Mouse (Mus musculus): ENCODE results near the gene Smoc2. TPM values are rescaled to one million over a fixed set of nuclear protein-coding genes. Genes with fewer than 3 reads are reported as not detected.

The Smoc2 gene
- 5.8 and 9.8 TPM in 2 replicates for polyA plus RNA-seq (2012; rRNA removed)

DNA sequence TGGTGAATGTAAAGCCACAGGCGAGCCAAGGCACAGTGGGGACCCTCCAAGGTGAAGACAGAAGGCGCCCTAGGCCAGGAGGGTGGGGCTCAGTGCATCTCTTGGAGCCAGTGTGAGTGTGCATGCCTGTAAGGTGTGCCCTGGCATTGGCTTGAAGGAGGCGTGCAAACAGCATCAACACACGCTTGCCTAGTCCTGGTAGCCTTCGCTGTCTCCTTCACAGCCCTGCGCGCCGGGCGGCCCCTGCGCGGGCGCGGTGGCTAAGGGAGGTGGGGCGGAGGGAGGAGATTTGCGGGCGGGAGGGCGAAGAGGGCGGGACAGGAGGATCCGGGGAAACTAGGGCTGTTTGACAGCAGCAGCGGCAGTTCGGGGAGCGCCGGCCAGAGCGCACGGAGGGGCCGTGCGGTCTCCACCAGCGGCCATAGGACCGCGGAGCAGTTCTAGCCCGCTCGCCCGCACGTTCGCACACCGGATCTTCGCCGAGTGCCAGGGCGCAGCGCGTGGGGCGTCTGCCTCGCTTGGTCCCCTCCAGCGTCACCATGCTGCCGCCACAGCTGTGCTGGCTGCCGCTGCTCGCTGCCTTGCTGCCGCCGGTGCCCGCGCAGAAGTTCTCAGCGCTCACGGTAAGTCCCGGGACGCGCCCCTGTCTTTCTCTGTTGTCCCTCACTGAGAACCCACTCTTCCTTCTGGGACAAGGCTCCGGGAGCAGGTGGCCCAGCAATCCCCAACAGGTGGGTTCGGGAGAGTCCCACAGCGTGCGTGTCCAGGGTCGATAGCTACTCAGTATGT, at the start of gene Smoc2:
Gene Smoc2 (plus strand): TSS at position 330 of the 789 bp plus-strand sequence.
- peak; percentile 32 for DNase-seq (ENCODE audit: low read depth)
- TF ChIP-seq POLR2A (IDR thresholded peaks at IDR 0.05; ENCODE audit: borderline replicate concordance, extremely low read depth, insufficient read depth, insufficient read length, poor library complexity, severe bottlenecking): no peak
- no peak for TF ChIP-seq CTCF (IDR thresholded peaks at IDR 0.05; ENCODE audit: borderline replicate concordance, extremely low read depth, insufficient read depth, insufficient read length)

DNA sequence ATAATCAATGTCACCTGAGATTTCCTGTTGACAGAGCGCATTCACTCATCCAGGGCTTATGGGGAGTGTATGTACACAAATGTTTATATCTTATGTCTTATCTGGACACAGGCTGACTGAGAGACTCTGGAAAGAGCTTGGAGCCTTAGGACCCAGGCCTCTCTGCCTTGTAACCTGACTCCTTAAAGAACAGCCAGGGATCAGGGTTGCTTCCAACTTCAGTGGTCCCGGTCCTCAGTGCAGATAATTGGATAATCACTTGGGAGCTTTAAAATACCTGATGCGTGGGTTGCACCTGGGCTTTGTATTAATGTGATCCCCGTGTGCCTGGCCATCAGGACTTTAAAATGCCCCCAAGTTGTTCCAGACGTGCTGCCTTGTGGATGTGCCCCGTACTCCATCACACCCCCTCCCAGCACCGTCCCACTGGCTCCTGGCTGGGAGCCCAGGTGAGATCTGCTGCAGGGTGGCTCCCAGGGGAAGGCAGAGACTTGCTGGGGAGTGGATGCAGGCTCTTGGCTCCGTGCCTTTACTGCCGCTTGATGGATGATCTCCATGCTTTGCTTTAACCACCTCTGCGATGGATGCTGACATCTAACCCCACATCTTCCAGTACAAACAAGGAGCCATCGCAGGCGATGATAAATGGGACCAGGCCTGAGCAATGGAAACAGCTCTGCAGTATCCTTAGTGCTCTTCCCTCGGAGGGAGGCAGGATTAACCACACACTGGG, 48.4 kb upstream of the Smoc2 start:
- no peak for TF ChIP-seq POLR2A (IDR thresholded peaks at IDR 0.05; ENCODE audit: borderline replicate concordance, extremely low read depth, insufficient read depth, insufficient read length, poor library complexity, severe bottlenecking)
- TF ChIP-seq CTCF (IDR thresholded peaks at IDR 0.05; ENCODE audit: borderline replicate concordance, extremely low read depth, insufficient read depth, insufficient read length): no peak
- DNase-seq (ENCODE audit: low read depth): no peak

DNA sequence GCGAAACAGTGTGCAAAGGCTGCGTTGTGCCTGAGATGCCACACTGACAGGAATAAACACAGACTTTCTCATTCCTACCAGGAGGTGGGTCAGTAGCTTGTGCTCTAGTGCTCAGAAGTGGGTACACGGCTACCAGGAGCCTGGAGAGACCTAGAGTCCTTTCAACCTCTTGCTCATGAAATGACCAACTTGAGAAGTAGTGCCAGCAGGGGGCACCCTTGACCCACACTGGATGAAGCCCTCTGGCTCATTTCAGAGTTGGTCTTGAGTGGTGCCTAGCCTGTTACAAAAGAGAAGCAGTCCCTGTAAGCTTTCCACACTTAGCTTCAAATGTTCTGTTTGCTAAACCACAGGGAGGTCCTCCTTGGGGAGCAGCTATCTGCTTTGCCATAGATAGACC, 46.7 kb upstream of the Smoc2 start:
- TF ChIP-seq POLR2A (IDR thresholded peaks at IDR 0.05; ENCODE audit: borderline replicate concordance, extremely low read depth, insufficient read depth, insufficient read length, poor library complexity, severe bottlenecking) (no peak), CTCF (IDR thresholded peaks at IDR 0.05; ENCODE audit: borderline replicate concordance, extremely low read depth, insufficient read depth, insufficient read length) (peak; percentile 75)
- DNase-seq (ENCODE audit: low read depth): peak; percentile 83

DNA sequence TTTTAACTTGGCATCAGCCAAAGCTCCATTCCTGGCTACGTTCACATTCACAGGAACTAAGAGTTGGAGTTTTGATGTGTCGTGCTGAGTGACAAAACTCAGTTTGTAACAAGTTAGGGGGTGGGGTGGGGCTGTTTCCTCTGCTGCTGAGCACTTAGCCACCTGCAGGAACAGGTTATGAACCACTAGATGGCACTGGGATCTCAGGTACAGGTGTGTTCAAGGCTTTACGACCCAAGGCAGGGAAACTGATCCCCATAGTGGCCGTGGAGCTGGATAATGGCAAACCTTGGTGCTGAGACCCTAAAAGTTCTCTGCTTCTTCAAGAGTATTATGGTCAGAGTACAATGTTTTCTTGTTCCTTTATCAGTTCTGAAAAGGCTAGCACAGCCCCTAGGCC, 45.6 kb upstream of the Smoc2 start:
- DNase-seq (ENCODE audit: low read depth): no peak
- peak; percentile 14; the same call in 1 of the 2 replicates for TF ChIP-seq CTCF (IDR thresholded peaks at IDR 0.05; ENCODE audit: borderline replicate concordance, extremely low read depth, insufficient read depth, insufficient read length)
- no peak for TF ChIP-seq POLR2A (IDR thresholded peaks at IDR 0.05; ENCODE audit: borderline replicate concordance, extremely low read depth, insufficient read depth, insufficient read length, poor library complexity, severe bottlenecking)

DNA sequence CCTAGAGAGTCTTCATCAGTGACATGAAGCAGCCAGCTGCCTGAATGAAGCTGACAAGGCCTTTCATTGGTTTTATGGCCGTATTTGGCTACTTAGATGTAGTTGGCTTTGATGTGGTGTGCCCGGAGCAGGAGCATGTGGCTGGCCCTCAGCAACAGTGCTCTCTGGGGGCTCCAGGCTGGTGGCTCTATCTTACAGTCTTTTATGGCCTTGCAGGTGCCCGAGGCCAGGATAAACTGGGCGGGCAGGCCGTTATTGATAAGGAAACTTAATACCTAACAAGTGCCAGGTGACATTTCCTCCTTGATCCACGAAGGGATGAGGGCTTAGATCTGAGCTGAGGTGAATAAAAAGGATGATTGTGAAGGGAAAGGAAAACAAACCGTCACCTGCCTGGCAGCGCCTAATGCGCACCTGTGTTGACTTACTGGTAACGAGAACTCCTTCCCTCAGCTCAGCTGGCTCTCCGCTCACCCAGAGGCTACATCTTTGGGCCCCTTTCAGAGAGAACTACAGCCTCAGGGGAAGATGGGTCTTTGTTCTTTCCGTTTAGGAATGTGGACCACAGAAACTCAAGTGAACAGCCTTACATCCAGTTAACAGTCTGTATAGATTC, 44.4 kb upstream of the Smoc2 start:
- no peak for DNase-seq (ENCODE audit: low read depth)
- TF ChIP-seq CTCF (IDR thresholded peaks at IDR 0.05; ENCODE audit: borderline replicate concordance, extremely low read depth, insufficient read depth, insufficient read length): no peak
- TF ChIP-seq POLR2A (IDR thresholded peaks at IDR 0.05; ENCODE audit: borderline replicate concordance, extremely low read depth, insufficient read depth, insufficient read length, poor library complexity, severe bottlenecking): no peak

DNA sequence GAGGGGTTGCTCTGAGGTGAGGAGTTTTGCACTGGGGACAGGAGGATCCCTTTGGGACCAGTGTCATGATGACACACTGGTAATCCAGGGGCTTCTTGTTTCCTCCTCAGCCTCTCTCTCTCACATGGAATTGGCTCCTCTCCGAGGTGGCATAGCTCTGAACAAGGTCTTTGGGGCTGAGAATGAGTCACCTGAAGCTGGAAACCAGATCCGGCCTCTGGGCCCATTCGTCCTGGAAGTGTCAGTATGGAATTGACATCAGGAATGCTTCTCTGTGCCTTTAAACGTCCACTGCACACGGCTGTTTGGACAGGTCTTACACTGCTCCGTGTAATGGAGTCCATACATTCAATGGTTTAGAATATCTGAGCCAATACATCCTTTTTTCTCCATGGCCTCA, 42.2 kb upstream of the Smoc2 start:
- DNase-seq (ENCODE audit: low read depth): no peak
- TF ChIP-seq CTCF (IDR thresholded peaks at IDR 0.05; ENCODE audit: borderline replicate concordance, extremely low read depth, insufficient read depth, insufficient read length) (no peak), POLR2A (IDR thresholded peaks at IDR 0.05; ENCODE audit: borderline replicate concordance, extremely low read depth, insufficient read depth, insufficient read length, poor library complexity, severe bottlenecking) (no peak)

DNA sequence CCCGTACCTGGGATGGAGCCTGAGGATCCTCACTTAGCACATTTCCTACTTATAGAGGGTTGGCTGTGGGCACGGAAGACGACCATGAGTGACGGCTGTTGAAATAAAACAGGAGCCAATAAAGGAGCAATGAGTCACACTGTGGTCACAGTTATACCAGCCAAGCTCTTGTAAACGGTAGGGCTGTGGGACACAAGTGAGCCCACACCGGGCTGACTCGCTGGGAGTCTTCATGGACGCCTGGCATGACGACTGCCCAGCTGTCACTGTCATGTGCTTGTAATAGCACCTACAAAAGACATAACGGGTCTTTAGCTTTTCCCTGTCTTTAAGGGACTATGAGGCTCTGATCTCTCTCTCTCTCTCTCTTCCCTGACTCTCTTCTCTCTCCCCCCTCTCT, 39.3 kb upstream of the Smoc2 start:
- TF ChIP-seq POLR2A (IDR thresholded peaks at IDR 0.05; ENCODE audit: borderline replicate concordance, extremely low read depth, insufficient read depth, insufficient read length, poor library complexity, severe bottlenecking) (no peak), CTCF (IDR thresholded peaks at IDR 0.05; ENCODE audit: borderline replicate concordance, extremely low read depth, insufficient read depth, insufficient read length) (no peak)
- DNase-seq (ENCODE audit: low read depth): no peak

DNA sequence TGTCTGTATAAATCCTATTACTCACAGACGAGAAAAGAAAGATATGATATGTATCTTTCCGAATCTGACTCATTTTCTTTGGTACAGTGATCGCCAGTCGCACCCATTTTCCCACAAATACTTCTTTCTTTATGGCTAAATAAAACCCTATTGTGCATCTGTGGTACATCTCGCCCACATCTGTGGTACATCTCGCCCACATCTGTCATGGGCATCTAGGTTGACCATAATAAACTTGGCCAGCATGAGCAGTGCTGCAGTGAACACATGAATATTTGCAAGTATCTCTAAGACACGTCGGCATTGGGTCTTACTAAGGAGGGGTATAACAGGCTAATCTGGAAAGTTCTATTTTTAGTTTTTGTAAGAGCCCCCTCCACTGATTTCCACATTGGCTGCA, 36.7 kb upstream of the Smoc2 start:
- TF ChIP-seq CTCF (IDR thresholded peaks at IDR 0.05; ENCODE audit: borderline replicate concordance, extremely low read depth, insufficient read depth, insufficient read length) (no peak), POLR2A (IDR thresholded peaks at IDR 0.05; ENCODE audit: borderline replicate concordance, extremely low read depth, insufficient read depth, insufficient read length, poor library complexity, severe bottlenecking) (no peak)
- DNase-seq (ENCODE audit: low read depth): no peak

DNA sequence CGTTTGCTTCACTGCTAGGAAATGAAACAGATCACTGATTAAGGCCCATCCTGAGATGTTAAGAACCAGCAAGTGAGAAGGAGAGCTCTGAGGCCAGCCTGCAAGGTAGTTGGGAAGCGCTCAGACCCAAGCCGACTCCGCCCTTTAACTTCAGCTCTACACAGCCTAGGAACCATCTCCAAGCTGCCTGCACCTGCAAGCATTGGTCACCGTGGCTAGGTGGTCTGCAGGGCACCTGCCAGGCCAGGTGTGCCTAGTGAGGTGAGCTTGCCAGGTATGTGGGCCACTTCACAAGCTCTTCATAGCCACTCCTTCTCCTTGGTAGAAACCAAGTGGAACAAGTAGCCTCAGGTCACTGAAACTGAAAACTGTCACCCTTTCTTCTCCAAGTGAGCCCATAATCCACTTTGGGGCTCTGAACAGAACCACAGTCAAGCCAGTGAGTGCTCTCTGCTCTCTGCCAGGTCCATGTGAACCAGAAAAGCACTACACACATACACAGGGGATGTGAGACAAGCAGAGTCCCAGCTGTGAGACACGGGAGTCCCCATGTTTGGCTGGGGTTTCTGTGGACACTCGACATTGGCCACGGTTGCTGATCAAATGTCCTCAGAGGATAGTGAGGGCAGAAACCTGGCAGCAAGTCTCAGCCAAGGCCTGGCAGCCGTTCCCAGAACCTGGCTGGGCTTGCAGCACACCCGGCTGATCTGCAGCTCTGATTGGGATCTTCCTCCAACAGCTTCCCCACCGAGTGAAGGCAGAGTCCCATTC, 34.9 kb upstream of the Smoc2 start:
- no peak for DNase-seq (ENCODE audit: low read depth)
- TF ChIP-seq POLR2A (IDR thresholded peaks at IDR 0.05; ENCODE audit: borderline replicate concordance, extremely low read depth, insufficient read depth, insufficient read length, poor library complexity, severe bottlenecking) (no peak), CTCF (IDR thresholded peaks at IDR 0.05; ENCODE audit: borderline replicate concordance, extremely low read depth, insufficient read depth, insufficient read length) (no peak)

DNA sequence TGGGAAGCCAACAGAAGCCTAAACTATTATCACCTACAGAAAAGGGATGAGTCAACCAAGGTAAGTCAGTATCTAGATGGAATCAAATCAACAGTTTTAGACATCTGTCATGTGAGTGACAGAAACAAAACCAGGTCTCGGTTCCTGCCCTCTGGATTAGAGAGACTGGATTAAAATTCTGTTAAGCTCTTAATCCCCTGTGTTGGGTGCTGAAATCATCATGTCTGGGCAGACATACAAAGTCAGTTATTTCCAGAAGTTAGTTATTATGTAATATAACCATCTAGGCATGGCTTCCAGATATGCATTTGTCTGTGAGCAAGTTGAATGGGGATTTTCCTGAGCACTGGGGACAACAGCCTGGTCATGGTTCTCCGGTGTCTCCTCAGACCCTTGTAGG, 33.0 kb upstream of the Smoc2 start:
- TF ChIP-seq CTCF (IDR thresholded peaks at IDR 0.05; ENCODE audit: borderline replicate concordance, extremely low read depth, insufficient read depth, insufficient read length): no peak
- no peak for TF ChIP-seq POLR2A (IDR thresholded peaks at IDR 0.05; ENCODE audit: borderline replicate concordance, extremely low read depth, insufficient read depth, insufficient read length, poor library complexity, severe bottlenecking)
- DNase-seq (ENCODE audit: low read depth): no peak

DNA sequence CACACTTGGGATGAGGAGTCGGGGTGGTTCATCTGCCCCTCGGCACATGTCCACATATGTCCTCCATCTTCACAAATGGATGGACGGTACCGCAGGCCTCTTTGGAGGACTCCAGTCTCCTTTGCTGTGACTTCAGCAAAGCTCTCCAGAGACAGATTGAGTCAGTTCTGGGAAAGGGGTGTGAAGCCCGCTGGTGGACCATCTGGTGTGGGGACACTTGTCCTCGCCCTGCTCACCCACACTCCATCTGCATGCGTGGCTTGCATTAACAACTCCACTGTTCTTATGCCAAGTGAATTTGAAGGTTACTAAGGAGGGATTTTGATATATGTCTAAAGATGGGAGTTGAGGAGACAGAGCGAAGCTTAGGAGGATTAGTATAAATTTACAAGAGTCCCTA, 31.4 kb upstream of the Smoc2 start:
- DNase-seq (ENCODE audit: low read depth): no peak
- TF ChIP-seq CTCF (IDR thresholded peaks at IDR 0.05; ENCODE audit: borderline replicate concordance, extremely low read depth, insufficient read depth, insufficient read length) (no peak), POLR2A (IDR thresholded peaks at IDR 0.05; ENCODE audit: borderline replicate concordance, extremely low read depth, insufficient read depth, insufficient read length, poor library complexity, severe bottlenecking) (no peak)
